Mouse (Mus musculus): ENCODE measurements around the gene Hscb. TPM values are rescaled to one million over a fixed set of nuclear protein-coding genes. Genes with fewer than 3 reads are reported as not detected.

Hscb gene
- total RNA-seq, 2 experiments from 2014 or later, result 16.4 to 20.7 TPM

DNA sequence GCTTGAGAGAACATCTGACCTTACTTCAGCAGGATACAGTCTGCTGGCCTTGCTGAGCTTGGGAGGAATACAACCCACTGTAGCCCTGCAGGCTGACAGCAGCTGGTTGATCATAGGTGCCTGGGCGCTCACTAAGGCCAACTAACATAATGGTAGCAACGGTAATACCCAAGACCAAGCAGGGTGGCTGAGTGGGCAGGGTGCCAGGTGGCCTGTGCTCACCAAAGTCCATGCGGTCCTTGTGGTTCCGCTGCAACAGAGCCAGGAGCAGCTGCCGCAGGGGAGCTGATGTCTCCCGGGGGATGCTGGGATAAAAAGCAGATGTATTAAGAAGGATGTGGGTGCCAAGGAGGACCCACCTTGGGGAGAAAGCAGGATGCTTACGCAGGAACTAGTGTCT is 45.2 kb downstream of the Hscb start:
- intact Hi-C loops (cut with DNase I), result no loop called here

GRCm38 (mm10) chr5:110788684-110789083 is 50.9 kb downstream of the Hscb start:
- intact Hi-C loops (cut with DNase I), result loop anchor here (2.0 to 5.0 kb wide), 3 partner anchors 49 to 484 kb away; partner anchors contain the start of genes Chek2 and Hscb

More for the DNA sequence above, 45.2 kb downstream of the Hscb start:
- no peak for DNase-seq

GRCm38 (mm10) chr5:110786081-110786835 is 53.3 kb downstream of the Hscb start:
- peak in 1 of 2 experiments; percentile 32 for DNase-seq
- intact Hi-C loops (cut with DNase I), result loop anchor here (5.0 kb wide), 2 partner anchors 51 to 486 kb away; partner anchors contain the start of genes Chek2 and Hscb

More at GRCm38 (mm10) chr5:110788684-110789083, 50.9 kb downstream of the Hscb start:
- DNase-seq, result peak; percentile 36 to 69

- intact Hi-C loops (cut with DNase I), result no loop called here
- no peak for DNase-seq
Measured at GRCm38 (mm10) chr5:110783150-110783549, 56.4 kb downstream of the Hscb start.

- no peak for DNase-seq
- intact Hi-C loops (cut with DNase I), result loop anchor here (2.0 kb wide), 1 partner anchor 27 kb away; no protein-coding TSS in a partner anchor
Measured at GRCm38 (mm10) chr5:110781529-110782238, 57.9 kb downstream of the Hscb start.

- peak in 1 of 2 experiments; percentile 30 for DNase-seq
- intact Hi-C loops (cut with DNase I), result loop anchor here (2.0 kb wide), 1 partner anchor 28 kb away; no protein-coding TSS in a partner anchor
Measured at GRCm38 (mm10) chr5:110780761-110781528, 58.6 kb downstream of the Hscb start.

- intact Hi-C loops (cut with DNase I), result loop anchor here (2.0 kb wide), 1 partner anchor 29 kb away; no protein-coding TSS in a partner anchor
- peak; percentile 94 to 97 for DNase-seq
Measured at GRCm38 (mm10) chr5:110779998-110780760, 59.4 kb downstream of the Hscb start, which contains the start of gene Pus1. Pus1 (minus strand) TSS chr5:110780659.

- no peak for DNase-seq
- intact Hi-C loops (cut with DNase I), result no loop called here
Measured at GRCm38 (mm10) chr5:110779276-110779997, 60.1 kb downstream of the Hscb start.

Other genes starting within 250 kb of the Hscb start
- 10 to 100 TPM; 12.6 to 13.3 TPM for gene Noc4l, start 186.4 kb downstream of the Hscb start, total RNA-seq (2021)
- 1 to 10 TPM; 7.7 to 8.3 TPM for gene Ddx51, start 186.3 kb downstream of the Hscb start, total RNA-seq (2021)
- gene Ep400, start 69.1 kb downstream of the Hscb start, total RNA-seq (2021), result 10 to 100 TPM; 46.6 TPM
- gene Pus1, start 59.1 kb downstream of the Hscb start, total RNA-seq (2021), result 10 to 100 TPM; 15.3 to 15.4 TPM
- 10 to 100 TPM; 76.1 to 76.9 TPM for gene Ulk1, start 29.7 kb downstream of the Hscb start, total RNA-seq (2021)
- gene Chek2, start 202 bp upstream of the Hscb start, total RNA-seq (2021), result 1 to 10 TPM; 4.0 to 5.2 TPM
- gene Ttc28, start 40.0 kb upstream of the Hscb start, total RNA-seq (2021), result 10 to 100 TPM; 20.5 to 21.6 TPM